14 mouse cellular contexts compared by ENCODE assay signal in the genomic region with DNA sequence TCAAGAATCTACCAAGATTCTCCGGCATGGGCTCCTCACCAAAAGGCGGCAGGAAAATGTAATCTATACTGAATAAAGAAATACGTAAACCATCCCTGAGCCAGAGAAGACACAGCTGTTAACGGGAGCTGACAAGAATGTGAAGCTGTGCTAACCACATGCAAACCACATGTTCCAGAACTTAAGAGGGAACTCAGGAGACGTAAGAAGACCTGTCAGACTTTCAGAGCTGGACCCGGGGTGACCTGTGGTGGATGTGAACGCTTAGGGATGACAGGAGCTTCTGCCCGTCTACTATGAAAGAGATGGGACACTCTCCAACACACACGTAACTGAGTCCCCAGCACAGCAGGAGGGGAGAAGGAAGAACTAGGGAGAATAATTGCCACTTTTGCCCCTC. TPM values are rescaled to one million over a fixed set of nuclear protein-coding genes. Genes with fewer than 3 reads are reported as not detected.
DNase-seq lines count a peak whose midpoint lies in the region; ATAC-seq lines count a peak whose summit lies in the region.
"Had no signal": no experiment of that assay in that cellular context is flagged by ENCODE, and none has a peak within 500 bp of the region (broad histone marks: within the 10 kb centered on the region; RNA-seq: fewer than 3 reads in every experiment).

No protein-coding gene starts in this region.

- H3K9me3 ChIP-seq in forebrain, embryonic 15.5 days: no peaks in the 10 kb centered on the region
- H3K9me3 ChIP-seq in forebrain, embryonic 11.5 days (ENCODE audit: control insufficient read depth, low read length): no peaks in the 10 kb centered on the region
- no peaks in the 10 kb centered on the region for H3K9me3 ChIP-seq in lung, embryonic 16.5 days (ENCODE audit: control insufficient read depth, low read length)
- H3K9me3 ChIP-seq in intestine, embryonic 16.5 days (ENCODE audit: control insufficient read depth, low read length): no peaks in the 10 kb centered on the region
- H3K9me3 ChIP-seq in stomach, embryonic 14.5 days (ENCODE audit: control insufficient read depth, low read depth, low read length): no peaks in the 10 kb centered on the region

- peaks cover 33% of the 10 kb centered on the region for H3K4me1 ChIP-seq in forebrain, embryonic 15.5 days
- peaks cover 21% of the 10 kb centered on the region for H3K4me1 ChIP-seq in forebrain, embryonic 11.5 days (replicated peaks; ENCODE audit: control insufficient read depth, insufficient read depth, low read length)
- peaks cover 25% of the 10 kb centered on the region for H3K4me1 ChIP-seq in lung, embryonic 16.5 days (replicated peaks; ENCODE audit: control insufficient read depth, insufficient read depth, low read length)
- H3K4me1 ChIP-seq in intestine, embryonic 16.5 days (ENCODE audit: control insufficient read depth, insufficient read depth, low read length): peaks cover 32% of the 10 kb centered on the region
- H3K4me1 ChIP-seq in stomach, embryonic 14.5 days (ENCODE audit: control insufficient read depth, insufficient read depth, low read length): peaks cover 34% of the 10 kb centered on the region

- no peaks in the 10 kb centered on the region for H3K27me3 ChIP-seq in forebrain, embryonic 15.5 days
- no peaks in the 10 kb centered on the region for H3K27me3 ChIP-seq in forebrain, embryonic 11.5 days (ENCODE audit: control insufficient read depth, insufficient read depth, low read length)
- no peaks in the 10 kb centered on the region for H3K27me3 ChIP-seq in lung, embryonic 16.5 days (ENCODE audit: control insufficient read depth, insufficient read depth, low read depth, low read length)
- H3K27me3 ChIP-seq in intestine, embryonic 16.5 days (replicated peaks; ENCODE audit: control insufficient read depth, insufficient read depth, low read length): no peaks in the 10 kb centered on the region
- H3K27me3 ChIP-seq in stomach, embryonic 14.5 days (ENCODE audit: control insufficient read depth, insufficient read depth, low read length): no peaks in the 10 kb centered on the region
- H3K27me3 ChIP-seq: megakaryocyte, embryonic 14.5 days had no signal

- WGBS in forebrain, embryonic 15.5 days: 57% methylated on average over 9 of the region's 9 CpGs
- WGBS in forebrain, embryonic 11.5 days: 62% methylated on average over 9 of the region's 9 CpGs
- WGBS in lung, embryonic 16.5 days: 44% methylated on average over 9 of the region's 9 CpGs
- 47% methylated on average over 9 of the region's 9 CpGs for WGBS in intestine, embryonic 16.5 days
- WGBS in stomach, embryonic 14.5 days: 34% methylated on average over 9 of the region's 9 CpGs

- H3K4me2 ChIP-seq in forebrain, embryonic 15.5 days (replicated peaks): no peak overlapping the region
- no peak overlapping the region for H3K4me2 ChIP-seq in forebrain, embryonic 11.5 days (ENCODE audit: low read depth, low read length, severe bottlenecking)
- no peak overlapping the region for H3K4me2 ChIP-seq in lung, embryonic 16.5 days (ENCODE audit: low read depth, low read length)
- H3K4me2 ChIP-seq in intestine, embryonic 16.5 days (ENCODE audit: low read depth, low read length): no peak overlapping the region
- peak overlapping the region; percentile 12; the same call in 1 of the 2 replicates for H3K4me2 ChIP-seq in stomach, embryonic 14.5 days (replicated peaks; ENCODE audit: low read depth, low read length)

- H3K36me3 ChIP-seq in forebrain, embryonic 15.5 days: no peaks in the 10 kb centered on the region
- no peaks in the 10 kb centered on the region; the same call in 1 of the 2 replicates for H3K36me3 ChIP-seq in forebrain, embryonic 11.5 days (ENCODE audit: control insufficient read depth, insufficient read depth, low read length)
- H3K36me3 ChIP-seq in lung, embryonic 16.5 days (ENCODE audit: control insufficient read depth, insufficient read depth, low read length): no peaks in the 10 kb centered on the region
- no peaks in the 10 kb centered on the region for H3K36me3 ChIP-seq in intestine, embryonic 16.5 days (ENCODE audit: control insufficient read depth, insufficient read depth, low read length)
- H3K36me3 ChIP-seq in stomach, embryonic 14.5 days (ENCODE audit: control insufficient read depth, insufficient read depth, low read length): no peaks in the 10 kb centered on the region
- H3K36me3 ChIP-seq: G1E had no signal

- no peak for ATAC-seq in forebrain, embryonic 15.5 days (replicated peaks)
- no peak for ATAC-seq in forebrain, embryonic 11.5 days (replicated peaks; ENCODE audit: low FRiP score)
- peak; percentile 45 for ATAC-seq in lung, embryonic 16.5 days (ENCODE audit: low read depth)
- no peak; the same call in 1 of the 2 replicates for ATAC-seq in intestine, embryonic 16.5 days
- ATAC-seq in stomach, embryonic 14.5 days (ENCODE audit: insufficient number of reproducible peaks, insufficient read depth, low FRiP score, low read depth): no peak
- no peak for ATAC-seq in cerebellum, adult (ENCODE audit: insufficient number of reproducible peaks, low FRiP score, low TSS enrichment)

- peak overlapping the region; percentile 84; the same call in 1 of the 2 replicates for H3K27ac ChIP-seq in forebrain, embryonic 15.5 days (replicated peaks)
- no peak overlapping the region for H3K27ac ChIP-seq in forebrain, embryonic 11.5 days (ENCODE audit: low read depth, low read length)
- H3K27ac ChIP-seq in lung, embryonic 16.5 days (ENCODE audit: low read length): peak overlapping the region; percentile 67
- peak overlapping the region; percentile 54 for H3K27ac ChIP-seq in intestine, embryonic 16.5 days (ENCODE audit: low read length)
- peak overlapping the region; percentile 98 for H3K27ac ChIP-seq in stomach, embryonic 14.5 days (ENCODE audit: low read length)

- no peak overlapping the region for H3K4me3 ChIP-seq in forebrain, embryonic 15.5 days
- no peak overlapping the region for H3K4me3 ChIP-seq in forebrain, embryonic 11.5 days (ENCODE audit: low read depth, low read length)
- H3K4me3 ChIP-seq in lung, embryonic 16.5 days (ENCODE audit: low read length): no peak overlapping the region
- no peak overlapping the region for H3K4me3 ChIP-seq in intestine, embryonic 16.5 days (ENCODE audit: low read length)
- H3K4me3 ChIP-seq in stomach, embryonic 14.5 days (ENCODE audit: low read depth, low read length): no peak overlapping the region
- H3K4me3 ChIP-seq: megakaryocyte, embryonic 14.5 days had no signal

- no peak for DNase-seq in forebrain, embryonic 11.5 days (ENCODE audit: low spot score)
- no peak for DNase-seq in lung, postnatal 25 days (ENCODE audit: low spot score)
- DNase-seq in spleen, postnatal 14 days (ENCODE audit: low spot score in 2 of 2): no peak
- DNase-seq: cerebellum, postnatal 14 days; heart, postnatal 4 days; kidney, postnatal 25 days; right cerebral cortex, postnatal 4 days had no signal

- H3K9ac ChIP-seq in forebrain, embryonic 15.5 days (replicated peaks): no peak overlapping the region
- H3K9ac ChIP-seq in forebrain, embryonic 11.5 days (ENCODE audit: low read length): no peak overlapping the region
- no peak overlapping the region for H3K9ac ChIP-seq in lung, embryonic 16.5 days (ENCODE audit: low read length)
- no peak overlapping the region for H3K9ac ChIP-seq in intestine, embryonic 16.5 days (ENCODE audit: low read depth, low read length)
- H3K9ac ChIP-seq in stomach, embryonic 14.5 days (replicated peaks; ENCODE audit: low read depth, low read length): no peak overlapping the region

RNA-seq across cellular contexts. Expression of gene Gli2, which starts 18.1 kb away (rescaled TPM):
- polyA plus RNA-seq in forebrain, embryonic 15.5 days (2015; fragmentation: Nextera tagmentation; extraction: Ambion mirVana): 4.0 and 5.4 TPM in 2 replicates
- 16.0 and 16.3 TPM in 2 replicates for polyA plus RNA-seq in forebrain, embryonic 11.5 days (2014; fragmentation: Nextera tagmentation; extraction: Ambion mirVana)
- 5.6 and 6.3 TPM in 2 replicates for polyA plus RNA-seq in lung, embryonic 16.5 days (2015; fragmentation: Nextera tagmentation; extraction: Ambion mirVana)
- polyA plus RNA-seq in intestine, embryonic 16.5 days (2015; fragmentation: Nextera tagmentation; extraction: Ambion mirVana): 4.4 and 5.4 TPM in 2 replicates
- 15.6 and 18.5 TPM in 2 replicates for polyA plus RNA-seq in stomach, embryonic 14.5 days (2014; fragmentation: Nextera tagmentation; extraction: Ambion mirVana)
- polyA plus RNA-seq: G1E had no signal
